Mouse (Mus musculus): ENCODE results near the gene Tiam1. TPM values are rescaled to one million over a fixed set of nuclear protein-coding genes. Genes with fewer than 3 reads are reported as not detected.
"Not testable (repeated sequence)": the region's sequence is repeated elsewhere in the genome, so short reads cannot be mapped to it uniquely, and the experiment has no call there.

Tiam1 gene
- total RNA-seq, 2 experiments from 2014 or later = 14.7 to 18.2 TPM

GRCm38 (mm10) chr16:90104714-90105459, 38.7 kb downstream of the Tiam1 start:
- DNase-seq = no peak

DNA sequence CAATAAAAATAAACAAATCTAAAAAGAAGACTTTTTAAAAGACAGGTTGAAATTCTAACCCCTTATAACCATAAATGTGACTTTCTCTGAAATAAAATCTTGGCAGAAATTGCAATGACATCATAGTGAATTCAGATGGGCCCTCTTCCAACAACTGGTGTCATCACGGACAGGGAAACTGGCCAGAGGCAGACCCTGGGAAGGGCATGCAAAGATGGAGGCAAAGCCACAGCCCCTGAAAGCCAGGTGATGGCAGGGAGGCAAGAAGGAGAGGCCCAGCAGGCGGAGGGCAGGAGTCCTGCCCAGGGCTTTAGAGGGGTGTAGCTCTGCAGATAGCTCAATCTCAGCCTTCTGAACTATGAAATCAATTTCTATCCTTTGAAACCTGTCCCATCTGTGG, 39.8 kb downstream of the Tiam1 start:
- no peak for DNase-seq

- no peak for DNase-seq
Observed at GRCm38 (mm10) chr16:90102596-90102995, 41.0 kb downstream of the Tiam1 start.

DNA sequence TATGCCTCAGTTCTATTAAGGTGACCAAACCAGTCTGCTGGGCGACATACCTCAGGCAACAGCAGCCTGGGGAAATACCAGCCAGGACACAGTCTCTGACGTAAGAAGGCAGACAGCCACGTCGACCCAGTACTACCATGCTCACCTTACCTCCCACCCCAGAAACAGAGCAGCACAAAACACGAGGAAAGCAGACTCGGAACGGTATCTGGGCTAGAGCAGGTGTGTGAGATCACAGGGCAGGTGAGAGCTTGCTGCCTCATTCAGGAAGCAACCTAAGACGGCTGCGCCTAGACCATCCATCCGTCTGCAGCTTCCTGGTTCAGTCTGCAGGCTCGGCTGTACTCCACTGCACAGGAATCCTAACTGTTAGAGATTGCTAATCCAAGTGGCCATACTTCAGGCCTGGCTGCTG, 45.4 kb downstream of the Tiam1 start:
- DNase-seq = no peak

DNA sequence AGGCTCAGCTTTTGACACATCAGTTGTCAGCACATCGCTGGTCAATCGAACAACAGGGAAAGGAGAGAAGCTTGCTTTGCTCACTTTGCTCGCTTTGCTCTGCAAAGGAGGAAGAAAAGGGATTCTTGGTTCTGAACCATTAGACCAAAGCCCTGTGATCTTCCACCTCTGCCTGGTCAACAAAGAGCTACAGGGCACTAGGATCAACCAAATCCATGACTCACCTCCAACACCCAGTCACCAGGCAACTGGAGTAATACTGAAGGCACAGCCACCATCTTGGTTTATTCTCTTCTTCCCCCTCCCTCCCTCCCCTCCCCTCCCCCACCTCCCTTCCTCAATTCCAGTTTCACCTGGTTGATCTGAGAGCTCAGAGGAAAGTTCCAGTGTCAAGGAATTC, 45.8 kb downstream of the Tiam1 start:
- no peak for DNase-seq

- DNase-seq = no peak
Observed at GRCm38 (mm10) chr16:90096011-90096410, 47.6 kb downstream of the Tiam1 start.

DNA sequence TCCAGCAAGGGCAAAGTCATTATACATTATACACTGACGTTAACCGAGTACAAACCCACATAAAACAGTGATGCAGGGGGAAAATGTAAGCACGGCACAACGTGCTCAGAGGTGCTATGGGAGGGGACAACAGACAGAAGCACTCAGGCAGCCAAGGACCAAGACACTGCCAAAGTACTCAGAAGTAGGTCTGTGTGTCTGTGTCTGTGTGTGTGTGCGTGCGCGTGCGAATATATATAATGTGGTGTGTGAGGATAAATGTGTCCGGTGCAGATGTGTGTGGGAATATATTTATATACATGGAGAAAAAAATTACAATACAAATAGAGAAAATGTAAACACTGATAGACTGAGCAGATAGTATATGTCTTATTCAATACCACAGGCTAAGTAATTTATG, 50.6 kb downstream of the Tiam1 start:
- DNase-seq = no peak

- DNase-seq = no peak
Observed at GRCm38 (mm10) chr16:90091906-90092305, 51.7 kb downstream of the Tiam1 start.

DNA sequence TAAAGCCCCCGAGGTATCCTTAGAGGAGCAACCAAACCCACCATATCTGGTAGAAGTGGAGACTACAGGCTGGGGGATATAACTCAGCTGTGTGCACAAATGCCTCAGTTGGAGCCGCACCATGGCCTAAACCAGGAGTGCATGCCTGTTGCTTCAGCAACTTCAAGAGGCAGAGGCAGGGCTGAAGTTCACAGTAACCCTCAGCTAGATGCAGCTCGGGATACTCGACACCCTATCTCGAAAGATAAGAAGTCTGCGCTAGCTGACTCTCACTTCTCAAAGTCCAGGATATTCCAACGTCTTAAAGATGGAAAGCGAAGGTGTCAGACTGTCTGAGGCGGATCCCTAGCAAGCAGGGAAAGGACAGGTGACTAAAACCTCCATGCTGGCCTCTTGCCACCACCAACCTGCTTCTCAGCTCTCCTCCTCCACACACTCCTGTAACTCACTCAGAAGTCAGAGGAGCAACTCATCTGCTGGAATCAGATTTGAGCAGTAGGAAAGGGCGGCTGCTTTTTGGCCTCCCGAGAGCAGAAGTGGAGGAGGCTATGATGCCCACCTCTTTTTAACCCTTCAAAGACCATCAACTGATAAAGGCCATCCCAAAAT, 52.4 kb downstream of the Tiam1 start:
- no peak for DNase-seq

DNA sequence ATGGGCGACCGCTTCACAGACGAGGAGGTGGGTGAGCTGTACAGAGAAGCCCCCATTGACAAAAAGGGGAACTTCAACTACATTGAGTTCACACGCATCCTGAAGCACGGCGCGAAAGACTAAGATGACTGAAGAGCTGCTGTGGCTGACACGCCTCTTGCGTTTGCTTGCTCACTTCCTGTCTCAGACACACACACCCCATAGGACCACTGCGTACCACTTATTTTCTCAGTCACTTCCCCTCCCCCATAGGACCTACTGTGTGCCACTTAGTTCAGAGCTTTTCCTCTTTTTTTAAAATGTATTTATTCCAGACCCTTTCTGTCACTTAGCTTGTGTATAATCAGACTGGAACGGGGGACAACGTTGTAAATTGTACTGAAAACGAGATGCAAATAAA, 53.2 kb downstream of the Tiam1 start:
- no peak for DNase-seq

DNA sequence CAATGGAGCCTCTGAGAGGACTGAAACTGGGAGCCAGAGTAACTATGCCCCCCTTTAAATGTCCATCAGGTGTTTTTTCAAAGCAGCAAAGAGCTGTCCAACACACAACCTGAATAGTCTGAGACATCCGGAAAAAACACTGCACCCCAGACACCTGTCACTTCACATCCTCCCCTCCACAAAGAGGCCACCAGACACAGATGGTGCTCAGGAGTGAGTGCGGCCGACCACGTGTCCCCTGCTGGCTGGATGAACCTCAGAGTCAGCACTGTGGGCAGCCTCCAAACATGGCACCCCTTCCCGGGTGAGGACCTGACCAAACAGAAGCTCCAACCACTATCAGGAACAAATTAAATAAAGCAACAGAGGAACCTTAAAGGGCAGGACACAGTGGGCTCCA, 56.3 kb downstream of the Tiam1 start:
- no peak for DNase-seq

- no peak for DNase-seq
Observed at GRCm38 (mm10) chr16:90086111-90086510, 57.5 kb downstream of the Tiam1 start.

DNA sequence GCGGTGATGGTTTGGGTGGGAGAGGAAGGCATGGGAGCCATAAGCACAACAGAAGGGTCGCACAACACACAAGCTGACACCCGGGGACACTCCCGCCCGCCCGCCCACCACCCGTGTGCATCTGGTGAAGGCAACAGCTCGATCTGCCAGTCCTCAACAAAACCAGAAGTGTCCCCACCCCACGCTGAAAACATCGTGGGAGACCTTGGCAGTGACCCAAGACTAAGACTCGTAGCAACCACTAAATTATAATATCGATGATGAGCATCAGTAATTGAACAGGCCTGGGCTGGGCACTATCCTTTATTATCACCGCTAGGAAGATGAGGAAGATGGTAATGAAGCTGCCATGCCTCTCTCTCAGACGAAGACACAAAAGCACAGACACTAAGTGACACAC, 58.0 kb downstream of the Tiam1 start:
- no peak for DNase-seq

DNA sequence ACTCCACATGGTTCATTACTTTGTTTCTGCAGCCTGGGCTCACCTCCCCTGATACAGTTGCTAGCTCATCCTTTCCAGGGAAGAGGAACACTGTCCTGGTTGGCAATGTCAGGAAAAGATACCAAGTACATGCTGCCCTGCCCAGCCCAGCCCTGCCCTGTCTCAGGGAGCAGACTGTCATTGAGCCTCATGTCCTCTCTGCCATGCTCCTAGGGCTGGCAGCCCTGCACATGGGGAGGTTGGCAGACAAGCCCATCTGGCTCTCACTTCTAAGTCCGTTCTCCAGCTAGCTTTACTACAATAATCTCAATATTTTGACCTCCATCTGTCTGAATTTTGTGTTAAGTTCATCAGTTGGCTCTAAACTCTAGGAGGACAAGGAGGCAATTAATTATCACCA, 62.4 kb downstream of the Tiam1 start:
- DNase-seq = no peak

- DNase-seq = no peak
Observed at GRCm38 (mm10) chr16:90078806-90079381, 64.7 kb downstream of the Tiam1 start.

GRCm38 (mm10) chr16:90073510-90073909, 70.1 kb downstream of the Tiam1 start:
- no peak for DNase-seq

DNA sequence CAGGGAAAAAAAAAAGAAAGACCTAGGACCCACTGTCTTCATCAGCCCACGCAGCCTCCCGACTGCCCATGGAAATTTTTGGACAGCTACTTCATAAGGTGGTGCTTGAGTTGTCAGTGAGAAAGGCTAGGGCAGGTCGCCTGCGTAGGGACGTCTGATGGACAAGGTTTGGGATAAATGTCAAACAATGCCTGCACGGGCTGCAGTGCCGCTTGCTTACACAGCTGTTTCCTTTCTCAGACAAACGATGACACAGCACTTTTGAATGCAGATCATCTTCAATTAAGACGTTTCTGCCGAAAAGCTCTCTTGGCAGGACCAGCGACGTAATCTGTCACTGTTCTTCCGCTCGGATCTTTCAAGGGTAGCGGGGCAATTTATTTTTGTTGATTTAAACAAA, 70.9 kb downstream of the Tiam1 start:
- DNase-seq = peak; percentile 29

DNA sequence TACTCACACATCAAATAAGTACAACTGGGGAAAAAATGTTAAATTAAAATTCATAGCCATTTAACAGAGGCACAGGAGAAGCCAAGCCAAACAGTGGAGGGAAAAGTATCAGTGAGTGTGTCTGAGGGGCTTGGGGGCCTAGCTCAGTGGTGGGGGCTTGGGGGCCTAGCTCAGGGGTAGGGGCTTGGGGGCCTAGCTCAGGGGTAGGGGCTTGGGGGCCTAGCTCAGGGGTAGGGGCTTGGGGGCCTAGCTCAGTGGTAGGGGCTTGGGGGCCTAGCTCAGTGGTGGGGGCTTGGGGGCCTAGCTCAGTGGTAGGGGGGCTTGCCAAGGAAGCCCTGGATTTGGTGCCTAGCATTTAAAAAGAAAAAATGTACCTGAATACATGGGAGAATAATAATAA, 72.4 kb downstream of the Tiam1 start:
- DNase-seq = not testable (repeated sequence)

GRCm38 (mm10) chr16:90070104-90070503, 73.5 kb downstream of the Tiam1 start:
- DNase-seq = no peak

DNA sequence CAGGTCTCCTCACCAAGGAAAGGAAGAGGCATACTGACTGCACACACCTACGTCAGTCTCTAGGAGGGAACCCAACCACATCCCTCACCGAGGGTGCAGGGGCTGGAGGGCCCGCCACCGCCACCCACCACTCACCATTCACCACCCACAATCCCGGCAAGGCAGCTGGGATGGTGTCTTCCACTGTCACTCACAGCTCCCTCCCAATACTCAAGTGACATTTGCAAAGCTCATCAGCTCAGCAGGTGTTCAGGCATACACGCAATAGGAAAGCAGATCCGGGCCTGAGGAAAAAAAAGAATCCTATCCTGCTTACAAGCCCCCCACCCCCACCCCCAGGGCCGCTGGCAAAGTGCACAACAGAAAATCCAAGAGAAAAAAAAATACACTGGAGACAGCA, 74.4 kb downstream of the Tiam1 start:
- no peak for DNase-seq

DNA sequence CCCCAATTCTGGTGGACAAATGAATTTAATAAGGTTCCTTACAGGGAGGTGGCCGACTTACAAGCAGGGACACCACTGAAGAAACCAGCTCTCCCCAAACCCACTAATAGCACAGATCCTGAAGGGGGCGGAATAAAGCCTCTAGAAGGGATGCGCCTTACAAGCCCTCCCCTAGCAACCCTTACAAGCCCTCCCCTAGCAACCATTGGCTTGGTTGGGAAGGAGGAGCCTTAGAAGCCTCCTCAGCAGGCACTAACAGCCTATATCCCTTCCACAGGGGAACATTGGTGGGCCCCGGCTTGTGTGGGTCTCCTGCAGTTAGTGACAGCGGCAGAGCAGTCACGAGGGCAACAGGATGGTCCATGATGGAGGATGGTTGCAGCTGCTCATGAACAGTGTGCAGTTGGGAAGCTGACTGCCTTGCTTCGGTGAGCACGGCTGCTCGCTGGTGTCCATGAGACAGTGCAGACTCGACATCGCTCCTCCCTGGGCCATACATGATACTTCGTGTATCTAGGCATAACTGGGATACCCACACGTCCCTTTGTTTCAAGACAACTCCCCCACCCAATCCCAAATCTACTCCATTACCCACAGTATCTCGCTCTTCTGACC, 90.6 kb downstream of the Tiam1 start:
- peak; percentile 27 for DNase-seq

DNA sequence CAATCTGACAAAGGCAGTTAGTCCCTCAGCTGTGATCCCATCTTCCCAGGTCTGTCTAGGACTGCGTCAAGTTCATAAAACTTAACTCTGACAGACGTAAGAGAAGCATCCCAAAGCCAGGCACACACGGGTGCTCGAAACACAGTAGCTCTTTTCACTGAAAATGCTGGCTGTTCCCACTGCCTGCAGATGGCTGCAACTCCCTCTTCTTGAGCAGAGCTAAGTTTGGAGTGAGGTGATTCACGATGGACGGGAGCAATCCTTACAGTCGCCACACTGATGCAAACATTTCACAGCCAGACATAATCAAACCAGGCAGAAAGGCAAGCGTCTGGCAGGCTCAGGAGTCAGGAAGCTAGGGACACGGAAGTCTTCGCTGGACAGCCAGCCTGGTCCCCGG, 91.2 kb downstream of the Tiam1 start:
- no peak for DNase-seq

- DNase-seq = no peak
Observed at GRCm38 (mm10) chr16:90051051-90051450, 92.5 kb downstream of the Tiam1 start.

GRCm38 (mm10) chr16:90047841-90048240, 95.7 kb downstream of the Tiam1 start:
- DNase-seq = no peak
